Mouse (Mus musculus) neural tube, embryonic 15.5 days (tissue): ENCODE measurements around the gene Gm49361. TPM values are rescaled to one million over a fixed set of nuclear protein-coding genes. Genes with fewer than 3 reads are reported as not detected.
A peak's percentile ranks its signal among the peaks of the same experiment; 100 is the strongest.
"Not testable (repeated sequence)": the region's sequence is repeated elsewhere in the genome, so short reads cannot be mapped to it uniquely, and the experiment has no call there.

Experiments
- ATAC-seq: fragments of 200-750 bp; cut with Nextera tagmentation; 2 replicates; pipeline ENCODE4 v1.8.0; 2017; ENCODE audit warnings: mild to moderate bottlenecking, moderate TSS enrichment, moderate library complexity; ENCODE audit not compliant: low FRiP score
- H3K27ac ChIP-seq: fragments of 300-500 bp; sonication (generic); replicated peaks from 2 replicates; pipeline ENCODE4 v1.5.1; 2015; ENCODE audit warnings: mild to moderate bottlenecking, inconsistent platforms
- H3K27me3 ChIP-seq: fragments of 300-500 bp; sonication (generic); replicated peaks from 2 replicates; pipeline ENCODE4 v1.6.1; 2015; ENCODE audit warnings: inconsistent platforms
- H3K36me3 ChIP-seq: fragments of 300-500 bp; sonication (generic); 2 replicates; pipeline ENCODE4 v1.6.1; 2015; ENCODE audit warnings: inconsistent platforms
- H3K4me1 ChIP-seq: fragments of 300-500 bp; sonication (generic); 2 replicates; pipeline ENCODE4 v1.6.1; 2015; ENCODE audit warnings: inconsistent platforms
- H3K4me2 ChIP-seq: fragments of 300-500 bp; sonication (generic); 2 replicates; pipeline ENCODE4 v1.6.1; 2015; ENCODE audit warnings: inconsistent platforms, mild to moderate bottlenecking, moderate library complexity
- H3K4me3 ChIP-seq: fragments of 300-500 bp; sonication (generic); replicated peaks from 2 replicates; pipeline ENCODE4 v1.5.1; 2015; ENCODE audit warnings: mild to moderate bottlenecking, inconsistent platforms
- H3K9ac ChIP-seq: fragments of 300-500 bp; sonication (generic); replicated peaks from 2 replicates; pipeline ENCODE4 v1.6.1; 2015; ENCODE audit warnings: mild to moderate bottlenecking, inconsistent platforms
- H3K9me3 ChIP-seq: fragments of 300-500 bp; sonication (generic); replicated peaks from 2 replicates; pipeline ENCODE4 v1.6.1; 2016; ENCODE audit warnings: inconsistent platforms
- WGBS: fragments of 180-500 bp; shearing (Covaris S2); methylation state at CpG from one replicate; pipeline ENCODE4 v1.1.7; 2015; ENCODE audit warnings: mixed read lengths; 5-methylcytosine and 5-hydroxymethylcytosine counted together
- polyA plus RNA-seq: library from polyadenylated mRNA; unstranded; fragments of >200 nt; fragmentation: Nextera tagmentation; extraction: Ambion mirVana; gene quantifications from 2 replicates; pipeline ENCODE4 v1.2.1, GENCODE M21; 2015

The Gm49361 gene
- polyA plus RNA-seq, 1 experiment from 2014 or later: not detected

- no peak for ATAC-seq
- 37% methylated on average over 9 of the region's 9 CpGs for whole genome bisulfite sequencing
- Histone ChIP-seq H3K9me3 (no peaks in the 10 kb centered on the region), H3K9ac (no peak overlapping the region), H3K36me3 (no peaks in the 10 kb centered on the region), H3K4me2 (no peak overlapping the region), H3K27ac (no peak overlapping the region), H3K4me3 (no peak overlapping the region), H3K27me3 (no peaks in the 10 kb centered on the region), H3K4me1 (no peaks in the 10 kb centered on the region)
Observed at GRCm38 (mm10) chr14:57753351-57753992, 7.6 kb upstream of the Gm49361 start.

GRCm38 (mm10) chr14:57751006-57751405 is 5.1 kb upstream of the Gm49361 start:
- not testable (repeated sequence) for H3K4me2 ChIP-seq, ATAC-seq, H3K27me3 ChIP-seq, H3K4me1 ChIP-seq, H3K4me3 ChIP-seq, H3K9me3 ChIP-seq, H3K36me3 ChIP-seq, H3K27ac ChIP-seq, H3K9ac ChIP-seq

GRCm38 (mm10) chr14:57749501-57749900 is 3.6 kb upstream of the Gm49361 start:
- ATAC-seq: no peak
- no peaks in the 10 kb centered on the region for H3K27me3 ChIP-seq
- no peaks in the 10 kb centered on the region for H3K9me3 ChIP-seq
- no peak overlapping the region for H3K4me3 ChIP-seq
- H3K36me3 ChIP-seq: no peaks in the 10 kb centered on the region
- no peak overlapping the region for H3K9ac ChIP-seq
- 81% methylated on average over 2 of the region's 2 CpGs for WGBS
- H3K27ac ChIP-seq: no peak overlapping the region
- peaks cover 13% of the 10 kb centered on the region for H3K4me1 ChIP-seq
- H3K4me2 ChIP-seq: no peak overlapping the region

GRCm38 (mm10) chr14:57745291-57745969 is 473 bp downstream of the Gm49361 start:
- peaks cover 29% of the 10 kb centered on the region for H3K4me1 ChIP-seq
- peak overlapping the region; percentile 92 for H3K4me2 ChIP-seq
- WGBS: under 1% methylated on average over 97 of the region's 103 CpGs
- H3K9me3 ChIP-seq: no peaks in the 10 kb centered on the region
- peak overlapping the region; percentile 84 for H3K9ac ChIP-seq
- peak overlapping the region; percentile 85 for H3K27ac ChIP-seq
- H3K27me3 ChIP-seq: no peaks in the 10 kb centered on the region
- ATAC-seq: peak; percentile 59
- H3K36me3 ChIP-seq: no peaks in the 10 kb centered on the region
- peak overlapping the region; percentile 87 for H3K4me3 ChIP-seq

GRCm38 (mm10) chr14:57744547-57744946 is 1.4 kb downstream of the Gm49361 start:
- no peak overlapping the region; the same call in 1 of the 2 replicates for H3K27ac ChIP-seq
- no peak for ATAC-seq
- no peak overlapping the region for H3K9ac ChIP-seq
- H3K4me3 ChIP-seq: peak overlapping the region; percentile 87
- H3K4me1 ChIP-seq: peaks cover 29% of the 10 kb centered on the region
- H3K9me3 ChIP-seq: no peaks in the 10 kb centered on the region
- 0% methylated on average over 8 of the region's 8 CpGs for WGBS
- peak overlapping the region; percentile 92 for H3K4me2 ChIP-seq
- no peaks in the 10 kb centered on the region for H3K36me3 ChIP-seq
- H3K27me3 ChIP-seq: no peaks in the 10 kb centered on the region

GRCm38 (mm10) chr14:57740651-57741050 is 5.3 kb downstream of the Gm49361 start:
- H3K4me3 ChIP-seq: no peak overlapping the region
- no peaks in the 10 kb centered on the region for H3K27me3 ChIP-seq
- H3K4me1 ChIP-seq: peaks cover 28% of the 10 kb centered on the region
- 77% methylated on average over 8 of the region's 8 CpGs for WGBS
- H3K4me2 ChIP-seq: no peak overlapping the region
- no peak overlapping the region for H3K27ac ChIP-seq
- H3K9me3 ChIP-seq: no peaks in the 10 kb centered on the region
- no peak for ATAC-seq
- H3K36me3 ChIP-seq: no peaks in the 10 kb centered on the region
- H3K9ac ChIP-seq: no peak overlapping the region

GRCm38 (mm10) chr14:57737089-57737488 is 8.8 kb downstream of the Gm49361 start:
- H3K27me3 ChIP-seq: no peaks in the 10 kb centered on the region
- H3K9ac ChIP-seq: no peak overlapping the region
- no peak overlapping the region for H3K27ac ChIP-seq
- H3K9me3 ChIP-seq: no peaks in the 10 kb centered on the region
- H3K4me2 ChIP-seq: no peak overlapping the region
- peaks cover 15% of the 10 kb centered on the region for H3K4me1 ChIP-seq
- H3K36me3 ChIP-seq: no peaks in the 10 kb centered on the region
- H3K4me3 ChIP-seq: no peak overlapping the region
- ATAC-seq: no peak

- no peak overlapping the region for H3K27ac ChIP-seq
Observed at GRCm38 (mm10) chr14:57736141-57736540, 9.8 kb downstream of the Gm49361 start.

GRCm38 (mm10) chr14:57732668-57733293 is 13.1 kb downstream of the Gm49361 start:
- no peak overlapping the region for H3K4me2 ChIP-seq
- H3K9me3 ChIP-seq: no peaks in the 10 kb centered on the region
- no peaks in the 10 kb centered on the region for H3K27me3 ChIP-seq
- no peak overlapping the region for H3K4me3 ChIP-seq
- no peaks in the 10 kb centered on the region for H3K36me3 ChIP-seq
- peaks cover 38% of the 10 kb centered on the region for H3K4me1 ChIP-seq
- H3K9ac ChIP-seq: no peak overlapping the region
- ATAC-seq: no peak
- peak overlapping the region; percentile 51 for H3K27ac ChIP-seq
- 24% methylated on average over 6 of the region's 6 CpGs for WGBS

More at GRCm38 (mm10) chr14:57736141-57736540, 9.8 kb downstream of the Gm49361 start:
- no peak overlapping the region for H3K9ac ChIP-seq
- H3K4me1 ChIP-seq: peaks cover 19% of the 10 kb centered on the region
- WGBS: 63% methylated on average over 4 of the region's 4 CpGs
- no peaks in the 10 kb centered on the region for H3K27me3 ChIP-seq
- H3K36me3 ChIP-seq: no peaks in the 10 kb centered on the region
- no peak overlapping the region for H3K4me2 ChIP-seq
- no peak for ATAC-seq
- H3K9me3 ChIP-seq: no peaks in the 10 kb centered on the region
- no peak overlapping the region for H3K4me3 ChIP-seq

- H3K9ac ChIP-seq: no peak overlapping the region
Observed at GRCm38 (mm10) chr14:57730527-57730926, 15.4 kb downstream of the Gm49361 start.

GRCm38 (mm10) chr14:57729975-57730499 is 15.9 kb downstream of the Gm49361 start:
- peak; percentile 88 for ATAC-seq
- no peaks in the 10 kb centered on the region for H3K9me3 ChIP-seq
- H3K4me3 ChIP-seq: no peak overlapping the region
- H3K4me2 ChIP-seq: no peak overlapping the region
- no peaks in the 10 kb centered on the region for H3K27me3 ChIP-seq
- peak overlapping the region; percentile 68 for H3K27ac ChIP-seq
- H3K4me1 ChIP-seq: peaks cover 36% of the 10 kb centered on the region
- H3K36me3 ChIP-seq: peaks cover 4% of the 10 kb centered on the region; the same call in 1 of the 2 replicates
- WGBS: 20% methylated on average over 5 of the region's 5 CpGs
- no peak overlapping the region; the same call in 1 of the 2 replicates for H3K9ac ChIP-seq

More at GRCm38 (mm10) chr14:57730527-57730926, 15.4 kb downstream of the Gm49361 start:
- WGBS: 23% methylated on average over 9 of the region's 9 CpGs
- H3K36me3 ChIP-seq: peaks cover 4% of the 10 kb centered on the region; the same call in 1 of the 2 replicates
- H3K9me3 ChIP-seq: no peaks in the 10 kb centered on the region
- H3K4me2 ChIP-seq: no peak overlapping the region
- ATAC-seq: peak; percentile 69
- H3K27ac ChIP-seq: peak overlapping the region; percentile 68
- no peaks in the 10 kb centered on the region for H3K27me3 ChIP-seq
- peaks cover 36% of the 10 kb centered on the region for H3K4me1 ChIP-seq
- no peak overlapping the region for H3K4me3 ChIP-seq
